Mouse (Mus musculus): ENCODE results near the gene Ripk1. TPM values are rescaled to one million over a fixed set of nuclear protein-coding genes. Genes with fewer than 3 reads are reported as not detected.

Ripk1 gene
- total RNA-seq (2015; ENCODE audit: low replicate concordance) (5.6 and 16.7 TPM in 2 replicates), total RNA-seq (2017; ENCODE audit: low replicate concordance) (7.0 and 14.8 TPM in 2 replicates)

- peak; percentile 90 for ATAC-seq (replicated peaks; ENCODE audit: low FRiP score, poor library complexity, severe bottlenecking)
Observed at GRCm38 (mm10) chr13:34002058-34003006, at the start of gene Ripk1, which contains the start of gene Serpinb6a. Gene Ripk1, plus strand, starts transcription at chr13:34002363. Gene Serpinb6a, minus strand, starts transcription at chr13:34002794.

- no peak for ATAC-seq (replicated peaks; ENCODE audit: low FRiP score, poor library complexity, severe bottlenecking)
Observed at GRCm38 (mm10) chr13:33952947-33953346, 49.2 kb upstream of the Ripk1 start.

GRCm38 (mm10) chr13:33956571-33957421, 45.4 kb upstream of the Ripk1 start:
- ATAC-seq (replicated peaks; ENCODE audit: low FRiP score, poor library complexity, severe bottlenecking): peak; percentile 82

GRCm38 (mm10) chr13:33959771-33960170, 42.4 kb upstream of the Ripk1 start:
- no peak for ATAC-seq (replicated peaks; ENCODE audit: low FRiP score, poor library complexity, severe bottlenecking)

GRCm38 (mm10) chr13:33964206-33965046, 37.7 kb upstream of the Ripk1 start, which contains the start of gene Nqo2:
Gene Nqo2, plus strand, starts transcription at chr13:33964687.
- peak; percentile 83 for ATAC-seq (replicated peaks; ENCODE audit: low FRiP score, poor library complexity, severe bottlenecking)

- peak; percentile 56; the same call in 1 of the 2 replicates for ATAC-seq (replicated peaks; ENCODE audit: low FRiP score, poor library complexity, severe bottlenecking)
Observed at GRCm38 (mm10) chr13:33965056-33966024, 36.8 kb upstream of the Ripk1 start.

- no peak for ATAC-seq (replicated peaks; ENCODE audit: low FRiP score, poor library complexity, severe bottlenecking)
Observed at GRCm38 (mm10) chr13:33966025-33966412, 36.1 kb upstream of the Ripk1 start.

GRCm38 (mm10) chr13:33966574-33966973, 35.6 kb upstream of the Ripk1 start:
- no peak for ATAC-seq (replicated peaks; ENCODE audit: low FRiP score, poor library complexity, severe bottlenecking)

- ATAC-seq (replicated peaks; ENCODE audit: low FRiP score, poor library complexity, severe bottlenecking): no peak
Observed at GRCm38 (mm10) chr13:33989625-33990024, 12.5 kb upstream of the Ripk1 start.

GRCm38 (mm10) chr13:33995197-33995596, 7.0 kb upstream of the Ripk1 start:
- ATAC-seq (replicated peaks; ENCODE audit: low FRiP score, poor library complexity, severe bottlenecking): peak; percentile 77; the same call in 1 of the 2 replicates

GRCm38 (mm10) chr13:34003058-34003457, 895 bp downstream of the Ripk1 start:
- ATAC-seq (replicated peaks; ENCODE audit: low FRiP score, poor library complexity, severe bottlenecking): peak; percentile 58

GRCm38 (mm10) chr13:34007234-34007633, 5.1 kb downstream of the Ripk1 start:
- ATAC-seq (replicated peaks; ENCODE audit: low FRiP score, poor library complexity, severe bottlenecking): no peak

GRCm38 (mm10) chr13:34016927-34017569, 14.9 kb downstream of the Ripk1 start:
- ATAC-seq (replicated peaks; ENCODE audit: low FRiP score, poor library complexity, severe bottlenecking): no peak

GRCm38 (mm10) chr13:34018521-34018920, 16.4 kb downstream of the Ripk1 start:
- ATAC-seq (replicated peaks; ENCODE audit: low FRiP score, poor library complexity, severe bottlenecking): no peak

- no peak for ATAC-seq (replicated peaks; ENCODE audit: low FRiP score, poor library complexity, severe bottlenecking)
Observed at GRCm38 (mm10) chr13:34021998-34022397, 19.8 kb downstream of the Ripk1 start.

- ATAC-seq (replicated peaks; ENCODE audit: low FRiP score, poor library complexity, severe bottlenecking): no peak
Observed at GRCm38 (mm10) chr13:34032041-34032440, 29.9 kb downstream of the Ripk1 start.

GRCm38 (mm10) chr13:34035424-34035823, 33.3 kb downstream of the Ripk1 start:
- no peak for ATAC-seq (replicated peaks; ENCODE audit: low FRiP score, poor library complexity, severe bottlenecking)

- ATAC-seq (replicated peaks; ENCODE audit: low FRiP score, poor library complexity, severe bottlenecking): no peak
Observed at GRCm38 (mm10) chr13:34036726-34037125, 34.6 kb downstream of the Ripk1 start.
